Mouse (Mus musculus) c-Kit-positive CD71-positive TER-119-positive erythroid progenitor cells, embryonic 14.5 days (primary cell): ENCODE measurements around the gene Cntn4.

Source experiments
- DNase-seq: peaks from one replicate; pipeline ENCODE4 v3.0.0-alpha.2; 2013; ENCODE audit warnings: low spot score

The Cntn4 gene

DNA sequence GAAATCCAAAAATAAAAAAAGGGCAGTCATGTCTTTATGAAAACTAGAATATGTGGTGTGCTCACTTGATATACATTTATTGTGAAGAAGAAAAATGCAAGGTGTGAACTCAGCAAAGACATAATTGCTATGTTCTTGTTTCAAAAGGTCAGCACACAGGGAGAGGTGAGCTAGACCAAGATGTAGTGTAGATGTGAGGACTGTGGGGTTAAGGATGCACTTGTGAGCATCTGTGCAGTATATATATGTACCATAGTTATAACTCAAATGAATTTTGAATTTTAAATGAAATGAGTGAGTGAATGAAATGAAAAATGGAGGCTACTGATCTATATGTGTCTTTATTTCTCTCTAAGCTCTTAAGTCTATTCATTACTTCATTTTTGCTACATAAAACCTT lies 401.2 kb downstream of the Cntn4 start:
- DNase-seq = no peak

DNA sequence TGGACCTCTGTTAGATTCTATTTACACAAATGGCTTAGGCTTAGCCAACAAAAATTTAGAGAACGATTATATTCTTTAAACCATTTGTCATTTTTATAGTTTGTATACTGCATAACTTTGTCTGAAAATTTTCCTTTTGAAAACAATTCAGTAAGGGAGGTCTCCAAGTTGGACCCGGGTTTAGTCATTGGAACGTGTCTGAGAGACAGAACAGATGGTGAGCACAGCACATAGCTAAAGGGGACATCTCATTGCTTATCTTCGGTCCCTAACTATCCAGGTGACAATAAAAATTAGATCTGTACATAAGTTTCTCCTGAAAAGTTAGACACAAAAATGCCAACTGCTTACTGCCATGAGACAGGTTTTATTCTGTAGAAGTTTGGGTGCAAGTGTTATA lies 420.4 kb downstream of the Cntn4 start:
- DNase-seq = no peak

GRCm38 (mm10) chr6:106118523-106119081 lies 441.1 kb downstream of the Cntn4 start:
- no peak for DNase-seq

GRCm38 (mm10) chr6:106153530-106153929 lies 476.1 kb downstream of the Cntn4 start:
- DNase-seq = no peak

- DNase-seq = no peak
Measured at GRCm38 (mm10) chr6:106155362-106155761, 477.9 kb downstream of the Cntn4 start.

DNA sequence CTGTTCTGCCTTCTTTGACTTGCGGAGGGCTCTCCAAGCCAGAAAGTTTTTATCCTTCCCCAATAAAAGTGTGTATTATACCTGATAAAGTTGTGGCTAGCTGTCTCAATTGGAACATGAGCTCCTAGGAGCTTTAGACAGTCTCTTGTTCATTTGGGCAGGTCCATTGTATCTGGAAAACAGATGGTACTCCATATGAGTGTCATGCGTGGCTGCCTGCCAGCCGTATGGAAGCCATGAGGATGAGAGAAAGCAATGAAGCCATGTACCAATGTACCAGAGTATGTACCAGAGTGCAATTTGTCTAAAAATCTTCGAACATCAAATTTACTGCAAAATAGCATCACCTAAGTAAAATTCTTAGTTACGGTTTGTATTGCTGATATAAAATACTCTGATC lies 500.1 kb downstream of the Cntn4 start:
- no peak for DNase-seq

GRCm38 (mm10) chr6:106181596-106181995 lies 504.1 kb downstream of the Cntn4 start:
- no peak for DNase-seq

DNA sequence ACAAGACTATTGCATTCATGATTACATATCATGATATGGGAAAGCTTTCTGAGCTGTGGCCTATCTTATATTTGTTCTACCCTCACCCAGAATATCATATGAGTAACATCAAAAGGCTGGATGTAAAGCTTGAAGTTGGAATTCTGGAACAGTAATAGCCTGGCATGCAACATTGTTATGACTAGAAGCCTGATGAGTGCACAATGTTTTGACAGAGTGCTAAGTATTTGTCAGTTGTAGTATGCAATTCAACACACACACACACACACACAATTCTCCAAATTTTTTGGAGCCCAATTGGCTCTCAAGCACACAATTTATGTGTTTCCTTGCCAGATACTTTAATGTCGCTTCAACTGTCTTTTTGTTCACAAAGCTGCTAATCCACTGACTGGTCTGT lies 523.5 kb downstream of the Cntn4 start:
- DNase-seq = no peak

- no peak for DNase-seq
Measured at GRCm38 (mm10) chr6:106207401-106207800, 529.9 kb downstream of the Cntn4 start.

DNA sequence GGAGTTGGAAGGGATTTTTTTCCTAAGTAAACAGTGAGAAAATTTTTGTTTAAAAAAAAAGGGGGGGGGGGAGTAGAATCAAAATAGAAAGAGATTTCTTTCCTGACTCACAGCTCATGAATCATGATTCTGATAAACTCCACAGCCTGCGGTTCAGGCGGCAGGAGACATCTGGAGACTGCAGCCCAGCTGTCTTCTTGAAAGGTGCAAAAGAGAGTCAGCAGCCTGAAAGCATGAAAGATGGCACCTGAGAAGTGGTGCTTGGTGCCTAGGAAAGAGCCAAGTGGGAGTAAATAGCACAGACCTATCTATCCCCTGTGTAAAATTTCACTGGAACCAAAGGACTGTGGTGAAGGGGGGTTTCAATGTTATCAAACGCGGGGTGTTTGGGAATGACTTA lies 535.6 kb downstream of the Cntn4 start:
- no peak for DNase-seq

DNA sequence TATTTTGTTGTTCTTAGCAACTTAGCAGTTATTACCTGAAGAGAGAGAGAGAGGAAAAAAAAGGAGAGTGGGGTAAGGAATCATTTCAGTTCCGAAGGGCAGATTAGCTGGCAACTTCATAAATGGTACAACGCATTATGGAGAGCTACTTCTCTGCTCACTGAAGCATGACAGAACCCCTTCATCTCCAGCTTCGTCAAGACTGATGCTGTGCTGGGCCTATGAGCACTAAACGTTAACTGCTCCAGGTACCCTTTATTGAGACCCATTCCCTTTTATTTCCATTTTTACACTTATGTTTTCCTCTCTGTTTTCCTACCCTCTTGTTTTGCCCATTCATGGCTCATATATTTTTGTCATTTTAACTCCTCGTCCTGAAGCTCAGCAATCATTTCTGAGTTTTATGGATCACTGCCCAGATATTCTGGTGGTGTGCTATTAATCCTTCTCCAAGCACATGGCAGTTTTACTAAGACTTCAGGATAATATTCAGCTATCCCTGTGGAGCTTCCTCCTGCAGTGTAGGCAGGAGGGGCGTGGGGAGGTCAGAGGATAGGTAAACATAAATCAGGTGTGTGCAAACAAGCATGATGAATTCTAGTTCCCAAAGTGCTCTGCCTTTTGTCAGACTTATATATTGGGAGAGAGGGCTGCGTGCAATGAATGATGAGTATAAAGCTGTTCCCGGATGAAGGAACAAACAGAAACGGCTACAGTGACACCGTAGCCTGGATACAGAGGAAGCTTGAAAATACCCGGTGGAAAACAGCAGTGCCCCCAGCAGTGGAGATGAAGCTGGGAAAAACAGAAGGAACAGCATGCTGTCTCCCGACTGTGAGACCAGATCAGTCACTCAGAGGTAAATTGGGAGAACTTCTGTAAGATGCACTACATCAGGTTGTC lies 559.8 kb downstream of the Cntn4 start:
- DNase-seq = no peak

DNA sequence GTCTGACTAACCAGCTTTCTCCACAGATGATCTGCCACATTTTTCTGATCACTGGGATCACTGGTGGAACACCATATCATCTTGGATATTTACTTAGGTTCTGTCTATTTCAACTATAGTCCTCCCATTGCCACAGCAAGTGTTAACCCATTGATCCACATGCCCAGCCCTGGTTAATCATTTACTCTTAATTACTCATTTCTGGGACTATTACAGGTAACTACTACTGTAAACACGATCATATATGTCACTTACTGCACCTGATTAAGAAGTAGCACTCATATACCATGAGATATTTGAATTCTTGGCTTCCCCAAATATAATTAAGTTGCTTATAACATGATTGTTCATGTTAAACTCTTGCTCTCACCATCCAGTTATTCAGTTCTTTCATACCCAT lies 564.1 kb downstream of the Cntn4 start:
- no peak for DNase-seq

DNA sequence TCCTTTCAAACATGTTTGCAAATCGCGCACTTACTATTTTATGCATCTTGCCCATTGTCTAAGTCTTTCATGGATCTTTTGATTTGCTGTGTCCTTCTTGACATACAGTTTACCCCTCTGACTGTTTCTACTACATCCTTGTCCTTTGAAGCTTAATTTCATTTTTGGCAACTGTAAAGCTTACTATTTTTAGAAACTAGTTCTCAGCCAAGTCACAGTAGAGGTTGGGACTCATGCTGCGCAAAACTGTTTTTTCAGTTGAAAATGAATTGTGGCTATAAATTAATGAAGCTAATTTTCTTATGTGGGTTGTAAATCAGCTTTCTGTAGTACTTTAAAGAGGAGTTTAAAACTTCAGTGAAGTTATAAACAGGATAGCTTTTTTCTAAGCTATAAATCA lies 585.9 kb downstream of the Cntn4 start:
- DNase-seq = no peak

DNA sequence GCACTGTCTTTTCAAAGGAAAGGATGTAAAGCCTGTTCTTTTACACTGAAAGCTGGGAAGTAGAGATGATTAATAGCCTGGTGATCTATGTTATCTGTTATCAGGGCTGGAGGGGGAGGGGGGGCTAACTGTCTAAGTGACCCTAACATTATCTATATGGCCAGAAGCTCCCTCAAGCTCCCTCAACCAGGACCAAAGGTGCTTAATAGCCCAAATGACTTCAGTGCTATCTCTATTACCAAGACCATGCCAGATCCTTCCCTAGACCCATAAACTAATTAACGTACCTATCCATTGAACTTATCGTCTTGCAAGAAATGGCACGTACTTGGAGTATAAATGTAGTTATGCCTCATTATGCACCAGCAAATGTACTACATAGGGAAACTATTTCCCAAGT lies 588.0 kb downstream of the Cntn4 start:
- DNase-seq = no peak

DNA sequence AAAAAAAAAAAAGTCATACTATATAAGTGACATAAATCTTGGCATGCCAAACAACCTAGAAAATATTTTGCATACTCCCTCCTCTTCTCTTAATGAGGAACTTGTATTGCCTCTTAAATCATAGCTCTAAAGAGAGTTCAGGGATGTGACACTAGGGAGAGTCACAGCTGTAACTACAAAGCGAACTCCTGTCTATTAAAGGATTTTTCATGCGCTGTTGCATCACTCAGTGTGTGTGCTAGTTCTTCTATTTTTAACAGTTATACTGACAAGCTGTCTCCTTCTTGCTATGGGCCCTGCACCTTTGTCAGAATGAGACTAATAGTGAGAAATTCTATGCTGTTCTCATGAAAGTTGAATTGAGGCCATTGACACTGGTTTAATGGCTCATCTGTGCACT lies 588.8 kb downstream of the Cntn4 start:
- no peak for DNase-seq

GRCm38 (mm10) chr6:106268723-106269122 lies 591.3 kb downstream of the Cntn4 start:
- no peak for DNase-seq

DNA sequence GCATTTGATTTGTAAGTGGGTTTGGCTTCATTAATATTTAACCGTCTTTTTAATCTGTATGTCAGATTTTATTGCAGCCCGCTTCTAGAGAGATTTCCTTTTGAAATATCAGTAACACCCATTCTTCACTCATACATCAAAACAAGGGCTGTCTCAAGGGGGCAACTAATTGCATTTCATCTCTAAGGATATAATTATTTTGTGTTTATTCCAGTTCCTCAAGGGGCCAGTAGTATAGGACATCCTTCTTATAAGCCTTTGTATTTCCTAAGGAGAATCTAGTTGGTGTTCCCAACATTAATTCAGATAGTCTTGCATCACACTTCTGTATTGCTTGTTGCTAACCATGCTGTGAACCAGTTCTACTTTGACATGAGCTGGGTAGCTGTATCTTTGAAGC lies 599.7 kb downstream of the Cntn4 start:
- DNase-seq = no peak

- no peak for DNase-seq
Measured at GRCm38 (mm10) chr6:106281621-106282020, 604.2 kb downstream of the Cntn4 start.

GRCm38 (mm10) chr6:106283815-106284214 lies 606.4 kb downstream of the Cntn4 start:
- DNase-seq = no peak

- no peak for DNase-seq
Measured at GRCm38 (mm10) chr6:106299451-106299850, 622.0 kb downstream of the Cntn4 start.

- no peak for DNase-seq
Measured at GRCm38 (mm10) chr6:106300179-106300578, 622.7 kb downstream of the Cntn4 start.

GRCm38 (mm10) chr6:106302435-106302834 lies 625.0 kb downstream of the Cntn4 start:
- DNase-seq = no peak

- no peak for DNase-seq
Measured at GRCm38 (mm10) chr6:106328987-106329386, 651.5 kb downstream of the Cntn4 start.

DNA sequence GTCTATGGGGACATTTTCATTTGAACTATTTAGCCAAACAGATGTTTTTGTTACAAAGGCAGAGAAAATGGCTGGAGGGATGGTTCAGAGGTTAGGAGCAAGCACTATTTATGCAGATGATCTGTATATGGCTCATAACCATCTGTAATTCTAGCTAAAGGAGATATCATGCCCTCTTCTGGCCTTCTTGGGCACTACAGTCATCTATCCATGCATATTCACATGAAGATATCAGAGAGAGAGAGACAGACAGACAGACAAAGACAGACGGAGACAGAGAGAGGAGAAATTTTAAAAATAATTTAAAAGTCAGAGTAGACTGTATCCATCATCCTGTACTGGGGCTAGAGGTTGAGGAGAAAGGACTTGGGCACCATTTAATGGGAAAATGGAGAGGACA lies 652.2 kb downstream of the Cntn4 start:
- no peak for DNase-seq
